Mouse (Mus musculus) testis, postnatal 10 days (tissue): Measurements from ENCODE around the gene Ube2g1.
"Not testable (repeated sequence)": the region's sequence is repeated elsewhere in the genome, so short reads cannot be mapped to it uniquely, and the experiment has no call there.

ENCODE experiments used
- DNase-seq: peaks from one replicate; pipeline ENCODE4 v3.0.0; 2021; ENCODE audit warnings: low spot score

Ube2g1 gene

DNA sequence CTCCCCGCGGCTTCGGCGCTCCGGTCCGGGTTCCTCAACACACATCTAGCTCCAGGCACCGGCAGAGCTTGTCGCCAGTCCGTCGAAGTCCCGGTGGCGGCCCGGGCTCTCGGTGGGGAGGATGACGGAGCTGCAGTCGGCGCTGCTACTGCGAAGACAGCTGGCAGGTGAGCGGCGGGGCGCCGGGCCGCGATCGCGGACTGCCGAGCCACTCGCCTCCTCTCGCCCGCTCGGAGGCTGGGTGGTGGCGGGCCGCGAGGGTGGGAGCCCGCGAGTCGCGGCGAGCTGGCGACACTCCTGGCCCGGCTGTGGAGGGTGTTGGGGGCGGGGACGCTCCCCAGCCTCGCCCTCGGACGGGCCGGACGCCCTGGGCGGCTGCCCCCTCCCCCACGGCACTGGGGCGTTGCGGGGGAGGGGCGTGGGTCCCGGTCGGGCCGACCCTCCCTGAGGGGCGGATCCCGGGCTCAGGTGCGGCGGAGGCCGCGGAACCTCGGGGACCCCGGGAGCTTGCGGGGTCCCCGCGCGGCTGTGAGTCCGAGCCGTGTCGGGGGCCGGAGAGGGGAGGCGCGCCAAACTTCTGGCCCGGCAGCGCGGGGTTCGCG lies 487 bp downstream of the Ube2g1 start:
- DNase-seq = peak; percentile 89

DNA sequence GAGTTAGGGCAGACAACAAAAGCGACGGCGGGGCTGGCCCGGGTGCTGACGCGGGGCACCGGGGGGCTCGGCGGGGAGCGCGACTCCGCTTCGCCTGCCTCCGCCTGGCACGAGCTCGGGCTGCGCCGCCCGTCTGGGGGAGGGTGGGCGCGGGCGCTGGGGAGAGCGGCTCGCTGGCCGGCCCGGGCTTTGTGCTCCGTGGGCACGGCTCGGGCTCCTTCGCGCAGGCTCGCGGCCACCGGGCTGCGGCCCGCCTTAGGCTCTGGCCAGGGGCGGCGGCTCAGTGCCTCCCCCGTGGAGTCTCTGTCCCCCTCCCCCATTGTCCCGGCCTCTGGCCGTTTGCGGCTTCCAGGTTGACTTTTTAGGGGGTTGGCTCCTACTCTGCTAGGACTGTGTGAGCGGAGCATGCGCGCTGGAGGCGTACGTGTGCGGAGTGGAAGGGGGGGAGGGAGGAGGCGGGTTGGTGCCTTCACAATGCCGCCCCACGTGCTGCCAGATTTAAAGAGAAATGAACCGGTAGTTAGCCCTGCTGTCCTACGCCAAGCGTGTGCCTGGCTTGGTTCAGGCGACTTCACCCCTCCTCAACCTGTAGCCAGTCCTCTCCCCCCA lies 1.1 kb downstream of the Ube2g1 start:
- DNase-seq = peak; percentile 90

DNA sequence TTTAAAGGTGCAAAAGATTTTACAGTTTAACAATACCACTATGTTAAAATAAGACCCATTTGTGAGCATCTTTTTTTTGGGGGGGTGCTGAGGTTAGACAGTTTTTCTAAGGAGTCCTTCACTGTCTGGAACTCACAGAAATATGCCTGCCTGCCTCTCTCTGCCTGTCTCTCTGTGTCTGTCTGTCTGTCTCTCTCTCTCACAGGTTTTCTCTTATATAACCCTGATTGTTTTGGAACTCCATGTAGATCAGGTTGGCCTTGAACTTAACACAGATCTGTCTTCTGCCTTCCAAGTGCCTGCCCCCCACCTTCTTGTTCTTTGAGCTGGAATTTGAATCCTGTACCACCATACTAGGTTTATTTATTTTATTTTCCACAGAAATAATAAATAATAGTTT lies 2.2 kb downstream of the Ube2g1 start:
- no peak for DNase-seq

DNA sequence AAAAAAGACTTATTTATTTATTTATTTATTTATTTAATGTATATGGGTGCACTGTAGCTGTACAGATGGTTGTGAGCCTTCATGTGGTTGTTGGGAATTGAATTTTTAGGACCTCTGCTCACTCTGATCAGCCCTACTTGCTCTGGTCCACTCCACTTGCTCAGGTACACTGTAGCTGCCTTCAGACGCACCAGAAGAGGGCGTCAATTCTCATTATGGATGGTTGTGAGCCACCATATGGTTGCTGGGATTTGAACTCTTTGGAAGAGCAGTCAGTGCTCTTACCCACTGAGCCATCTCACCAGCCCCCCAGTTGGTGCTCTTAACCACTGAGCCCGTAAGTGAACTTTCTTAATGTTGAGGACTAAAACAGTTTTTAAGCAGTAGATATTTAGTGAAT lies 7.3 kb downstream of the Ube2g1 start:
- not testable (repeated sequence) for DNase-seq

DNA sequence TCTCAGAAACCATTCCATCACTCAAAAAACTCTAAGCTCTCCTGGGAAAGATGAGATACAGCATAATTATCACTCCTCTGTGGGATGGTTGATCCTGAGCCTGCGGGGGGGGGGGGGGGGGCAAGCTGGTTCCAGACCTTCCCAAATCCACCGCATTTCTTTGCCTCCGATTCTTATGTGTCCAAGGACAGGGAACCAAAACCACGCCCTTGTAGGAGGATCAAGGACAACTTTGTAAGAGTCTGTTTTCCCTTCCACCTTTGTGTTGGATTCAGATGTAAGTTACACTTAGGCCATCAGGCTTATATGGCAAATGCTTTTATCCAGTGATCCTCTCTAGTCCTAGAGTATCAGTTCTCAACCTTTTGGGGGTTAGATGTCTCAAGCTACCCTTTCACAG lies 8.8 kb downstream of the Ube2g1 start:
- no peak for DNase-seq

DNA sequence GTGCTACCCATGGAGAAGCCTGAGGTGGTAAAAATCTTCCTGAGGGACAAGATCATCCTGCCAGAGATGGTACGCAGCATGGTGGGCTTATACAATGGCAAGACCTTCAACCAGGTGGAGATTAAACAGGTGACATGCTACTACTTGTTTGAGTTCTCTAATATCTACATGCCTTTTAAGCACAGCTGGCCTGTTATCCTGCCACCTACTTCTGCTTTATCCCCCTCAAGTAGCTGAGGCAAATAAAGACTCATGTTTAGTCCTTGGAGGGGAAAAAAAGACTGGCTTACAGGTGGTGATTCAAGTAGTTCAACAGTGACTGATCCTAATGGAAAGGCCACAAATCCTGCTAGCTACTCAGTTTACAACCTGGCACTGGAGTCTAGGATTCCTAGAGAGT lies 11.4 kb downstream of the Ube2g1 start:
- DNase-seq = no peak

DNA sequence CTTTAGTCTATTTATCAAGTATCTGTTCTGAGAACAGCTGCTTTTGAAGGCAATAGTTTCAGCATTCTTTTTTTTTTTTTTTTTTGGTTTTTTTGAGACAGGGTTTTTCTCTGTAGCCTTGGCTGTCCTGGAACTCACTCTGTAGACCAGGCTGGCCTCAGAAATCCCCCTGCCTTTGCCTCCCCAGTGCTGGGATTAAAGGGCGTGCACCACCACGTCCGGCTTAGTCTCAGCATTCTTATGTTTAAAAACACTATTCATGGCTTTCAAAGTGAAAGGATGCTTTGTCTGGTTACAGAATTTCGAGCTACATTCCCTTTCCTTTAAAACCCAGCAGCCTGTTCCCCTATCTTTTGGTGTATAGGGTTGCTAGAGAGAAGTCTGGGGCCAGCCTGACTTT lies 35.6 kb downstream of the Ube2g1 start:
- no peak for DNase-seq

DNA sequence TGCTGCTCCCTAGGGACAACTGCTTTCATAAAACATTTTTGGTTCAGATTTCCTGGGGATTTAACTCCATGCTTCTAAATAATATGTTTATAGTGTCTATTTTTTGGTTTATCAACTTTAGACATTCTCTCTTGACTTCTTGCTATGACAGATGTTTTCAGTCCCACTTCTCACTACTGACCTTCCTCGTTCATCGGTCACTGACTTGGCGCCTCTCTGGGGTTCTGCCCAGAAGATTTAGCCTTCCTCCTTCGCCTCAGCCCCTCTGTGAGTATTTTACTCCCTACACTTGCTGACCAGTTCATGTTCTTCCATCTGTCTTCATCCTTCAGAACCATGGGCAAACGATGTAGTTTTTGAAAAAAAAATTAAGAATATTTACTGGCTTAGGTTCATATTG lies 38.3 kb downstream of the Ube2g1 start:
- no peak for DNase-seq

DNA sequence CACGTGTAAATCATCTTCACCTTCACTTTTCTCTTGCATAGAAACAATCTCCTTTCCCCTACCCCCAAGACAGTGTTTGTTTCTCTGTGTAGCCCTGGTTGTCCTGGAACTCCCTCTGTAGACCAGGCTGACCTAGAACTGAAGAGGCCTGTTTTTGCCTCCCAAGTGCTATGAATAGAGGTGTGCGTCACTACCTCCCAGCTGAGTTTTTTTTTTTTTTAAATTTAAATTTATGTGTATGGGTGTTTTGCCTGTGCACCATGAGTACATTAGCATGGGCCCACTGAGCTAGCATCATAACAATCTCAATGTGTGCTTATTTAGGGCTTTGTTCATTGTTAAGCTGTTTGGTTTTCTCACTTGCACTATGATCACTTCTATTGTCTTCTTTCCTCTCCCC lies 43.3 kb downstream of the Ube2g1 start:
- no peak for DNase-seq

DNA sequence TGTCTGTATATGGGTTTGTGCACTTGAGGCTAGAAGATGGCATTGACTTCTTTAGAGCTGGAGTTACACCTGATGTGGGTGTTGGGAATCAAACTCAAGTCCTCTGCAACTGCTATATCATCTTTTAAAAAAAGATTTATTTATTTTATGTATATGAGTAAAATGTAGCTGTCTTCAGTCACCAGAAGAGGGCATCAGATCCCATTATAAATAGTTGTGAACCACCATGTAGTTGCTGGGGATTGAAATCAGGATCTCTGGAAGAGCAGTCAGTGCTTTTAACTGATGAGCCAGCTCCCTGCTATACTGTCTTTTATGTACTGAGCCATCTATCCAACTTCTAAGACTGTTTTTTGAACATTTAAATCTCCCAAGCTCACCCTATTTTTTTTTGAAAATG lies 52.8 kb downstream of the Ube2g1 start:
- no peak for DNase-seq

DNA sequence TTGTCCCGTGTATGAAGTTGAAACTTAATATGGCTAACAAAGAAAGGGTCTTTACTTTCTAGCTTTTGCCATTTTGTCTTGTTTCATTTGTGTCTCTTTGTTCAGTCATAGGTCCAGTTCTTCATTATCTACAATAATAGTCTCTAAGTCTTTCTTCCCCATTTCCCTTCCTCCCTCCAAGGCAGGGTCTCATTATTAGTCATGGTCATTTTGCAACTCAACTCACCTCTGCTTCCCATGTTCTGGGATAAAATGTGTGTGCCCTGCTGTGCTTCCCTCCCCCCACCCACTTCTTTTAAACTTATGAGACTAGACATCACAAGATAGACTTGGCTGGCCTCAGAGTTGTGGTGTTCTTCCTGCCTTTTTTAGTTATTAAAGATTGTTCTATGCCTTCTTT lies 53.3 kb downstream of the Ube2g1 start:
- DNase-seq = no peak

DNA sequence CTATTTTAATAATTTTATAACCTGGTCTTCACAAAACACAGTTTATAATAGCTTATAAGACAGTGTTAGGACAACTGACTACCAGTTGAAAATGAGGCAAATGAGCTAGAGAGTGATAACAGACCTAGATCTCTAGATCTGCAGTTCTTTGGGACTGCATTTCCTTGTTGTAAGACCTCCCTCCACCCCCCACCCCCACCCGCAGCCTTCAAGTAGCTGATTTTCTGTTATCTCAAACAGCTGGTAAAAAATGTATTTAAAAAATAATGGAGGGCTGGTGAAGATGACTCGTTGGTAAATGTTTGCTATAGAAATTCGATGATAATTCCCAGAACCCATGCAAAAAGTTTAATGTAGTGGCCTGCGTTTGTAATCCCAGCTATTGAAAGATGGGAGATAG lies 57.6 kb downstream of the Ube2g1 start:
- no peak for DNase-seq

DNA sequence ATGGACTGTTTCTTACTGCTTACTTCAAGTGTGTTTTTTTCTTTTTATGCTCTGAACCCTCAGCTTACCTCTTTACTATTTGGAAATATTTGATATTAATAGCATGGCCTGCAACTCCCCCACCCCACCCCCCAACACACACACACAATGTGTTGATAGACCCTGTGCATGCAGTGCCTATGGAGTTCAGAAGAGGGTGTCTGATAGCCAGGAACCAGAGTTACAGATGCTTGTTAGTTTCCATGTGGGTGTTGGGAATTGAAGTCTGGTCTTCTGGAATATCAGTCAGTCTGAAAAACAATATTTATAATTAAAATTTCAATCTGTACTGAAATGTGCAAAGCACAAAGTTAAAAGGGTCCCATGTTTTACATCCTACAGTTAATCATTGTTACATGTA lies 63.6 kb downstream of the Ube2g1 start:
- no peak for DNase-seq

DNA sequence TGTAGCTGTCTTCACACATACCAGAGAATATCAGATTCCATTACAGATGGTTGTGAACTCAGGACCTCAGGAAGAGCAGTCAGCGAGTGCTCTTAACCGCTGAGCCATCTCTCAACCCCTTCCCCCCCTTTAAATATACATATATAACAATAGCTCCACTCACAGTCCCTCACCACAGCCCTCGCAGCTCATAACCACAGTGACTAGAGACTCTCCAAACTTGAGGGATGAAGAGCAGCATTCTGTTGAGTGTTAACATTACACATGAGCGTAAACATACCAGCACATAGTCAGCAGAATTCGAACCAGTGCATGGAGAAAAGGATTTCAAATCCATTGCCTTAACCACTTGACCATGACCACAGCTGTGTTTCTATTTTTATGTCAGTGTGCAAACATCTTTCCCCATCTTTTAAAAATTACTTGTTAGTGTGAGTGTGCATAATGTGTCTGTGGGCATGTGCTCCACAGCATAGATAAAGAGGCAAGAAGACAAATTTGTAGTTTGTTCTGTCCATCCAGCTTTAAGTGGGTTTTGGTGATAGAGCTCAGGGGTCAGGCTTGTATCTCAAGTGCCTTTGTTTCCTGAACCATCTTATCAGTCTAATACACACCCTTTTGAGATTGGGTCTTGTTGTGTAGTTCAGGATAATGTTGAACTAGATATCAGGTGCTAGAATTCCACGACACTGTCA lies 64.4 kb downstream of the Ube2g1 start:
- no peak for DNase-seq

DNA sequence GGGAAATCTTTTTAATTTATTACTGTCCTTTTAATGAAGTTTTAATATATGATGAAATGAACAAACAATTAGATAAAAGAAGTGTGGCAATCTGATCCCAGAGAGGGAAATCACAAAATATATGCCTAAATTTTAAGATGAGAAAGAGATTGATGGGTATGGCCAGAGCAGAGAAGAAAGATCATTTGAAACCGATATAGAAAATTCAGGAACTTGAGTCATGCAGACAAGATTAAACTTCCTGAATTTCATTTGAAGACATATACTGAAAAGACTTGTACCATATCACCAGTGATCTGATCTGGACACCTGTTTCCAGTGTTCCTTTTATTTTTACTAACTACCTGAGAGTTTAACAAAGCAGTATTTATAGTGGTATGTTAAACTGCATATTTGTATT lies 65.4 kb downstream of the Ube2g1 start:
- no peak for DNase-seq

DNA sequence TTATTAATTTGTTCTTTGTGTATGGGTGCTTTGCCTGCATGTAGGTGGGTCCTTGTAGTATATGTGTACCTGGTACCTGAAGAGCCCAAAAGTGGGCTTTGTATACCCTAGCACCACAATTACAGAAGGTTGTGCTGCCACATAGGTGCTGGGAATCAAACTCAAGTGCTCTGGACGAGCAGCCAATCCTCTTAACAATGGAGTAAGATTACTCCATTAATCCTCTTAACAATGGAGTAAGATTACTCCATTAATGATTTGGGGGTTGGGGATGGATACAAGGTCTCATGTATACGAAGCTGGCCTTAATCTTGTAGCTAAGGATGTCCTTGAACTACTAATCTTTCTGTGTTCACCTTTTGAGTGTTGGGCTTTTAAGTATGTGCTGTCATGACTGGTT lies 68.2 kb downstream of the Ube2g1 start:
- no peak for DNase-seq

DNA sequence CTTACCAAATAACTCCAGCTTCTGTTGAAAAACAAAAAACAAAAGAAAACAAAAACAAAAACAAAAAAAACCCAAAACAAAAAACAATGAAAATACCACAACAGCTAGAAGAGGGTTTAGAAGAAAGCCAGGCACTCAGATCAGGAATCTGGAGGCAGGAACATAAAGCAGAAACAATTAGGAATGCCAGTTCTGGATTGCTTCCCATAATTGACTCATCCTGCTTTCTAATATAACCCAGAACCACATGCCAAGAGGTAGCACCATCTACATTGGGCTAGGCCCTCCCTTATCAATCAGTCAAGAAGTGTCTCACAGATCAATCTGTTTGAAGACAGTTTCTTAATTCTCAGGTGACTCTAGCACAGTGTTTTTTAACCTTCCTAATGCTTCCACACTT lies 73.6 kb downstream of the Ube2g1 start:
- no peak for DNase-seq

DNA sequence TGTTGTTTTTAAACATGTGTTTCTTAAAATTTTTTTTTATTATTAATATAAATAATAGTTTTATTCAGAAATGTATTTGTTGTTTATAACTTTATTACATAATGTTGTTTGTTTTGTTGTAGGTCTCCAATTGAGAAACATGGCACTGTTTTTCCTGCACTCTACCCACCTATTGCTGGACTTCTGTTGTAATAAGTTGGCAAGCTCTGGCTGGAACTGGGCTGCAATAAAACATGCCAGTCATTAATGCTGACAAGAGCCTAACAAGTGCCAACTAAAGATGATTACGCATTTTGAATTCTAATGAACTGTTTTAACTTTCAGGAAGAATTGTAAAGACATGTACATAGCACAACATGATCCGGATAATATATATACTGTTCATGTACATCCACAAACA lies 76.3 kb downstream of the Ube2g1 start:
- no peak for DNase-seq

DNA sequence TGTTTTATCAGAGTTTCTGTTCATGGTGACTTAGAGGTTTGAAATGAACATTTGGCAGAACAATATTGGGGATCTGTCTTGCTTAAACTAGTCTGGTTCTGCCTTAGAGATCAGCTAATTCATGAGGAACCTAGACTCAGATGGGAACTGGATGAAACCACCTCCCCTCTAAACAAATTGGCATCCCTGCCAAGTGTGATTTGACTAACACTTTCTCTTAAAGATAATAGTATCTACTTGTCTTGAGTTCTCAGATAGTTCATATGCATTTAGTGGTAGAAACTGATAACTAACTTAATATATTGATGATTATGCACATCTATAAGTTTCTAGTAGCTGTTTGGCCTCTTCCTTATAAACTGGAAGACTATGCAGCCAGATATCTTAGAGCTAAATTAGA lies 79.6 kb downstream of the Ube2g1 start:
- DNase-seq = no peak

DNA sequence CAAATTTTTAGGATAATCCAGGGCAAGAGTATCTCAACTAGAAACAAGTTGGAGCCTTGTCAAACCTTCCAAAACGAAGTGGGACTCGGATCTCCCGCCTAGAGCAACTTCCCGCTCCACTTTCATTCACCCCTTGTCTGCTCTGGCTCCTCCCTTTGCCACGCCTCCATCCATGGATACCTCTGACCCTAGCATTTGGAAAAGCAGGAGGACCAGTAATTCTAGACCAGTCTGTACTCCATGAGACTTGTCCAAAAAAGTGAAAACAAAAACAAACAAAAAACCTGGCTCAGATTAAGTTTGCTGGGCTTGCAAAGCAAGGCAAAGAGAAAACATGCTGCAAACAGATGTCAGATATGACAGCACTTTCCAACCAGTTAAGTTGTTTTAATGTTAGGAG lies 81.2 kb downstream of the Ube2g1 start:
- peak; percentile 49 for DNase-seq

DNA sequence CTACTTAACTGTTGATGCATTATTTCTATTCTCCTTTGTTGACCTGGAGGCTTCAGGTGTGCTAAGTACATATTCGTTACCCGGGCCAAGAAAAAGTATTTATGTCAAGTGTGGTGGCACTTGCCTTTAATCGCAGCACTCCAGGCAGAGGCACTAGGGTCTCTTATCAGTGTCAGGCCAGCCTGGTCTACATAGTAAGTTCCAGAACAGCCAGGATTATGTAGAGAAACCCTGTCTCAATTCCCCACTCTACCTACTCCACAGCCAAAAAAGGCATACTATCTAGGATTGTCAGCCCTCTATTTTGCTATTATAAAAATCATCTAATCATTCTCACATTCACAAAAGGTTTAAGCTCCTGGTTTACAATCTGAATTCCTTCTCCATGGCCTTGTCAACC lies 82.0 kb downstream of the Ube2g1 start:
- no peak for DNase-seq

DNA sequence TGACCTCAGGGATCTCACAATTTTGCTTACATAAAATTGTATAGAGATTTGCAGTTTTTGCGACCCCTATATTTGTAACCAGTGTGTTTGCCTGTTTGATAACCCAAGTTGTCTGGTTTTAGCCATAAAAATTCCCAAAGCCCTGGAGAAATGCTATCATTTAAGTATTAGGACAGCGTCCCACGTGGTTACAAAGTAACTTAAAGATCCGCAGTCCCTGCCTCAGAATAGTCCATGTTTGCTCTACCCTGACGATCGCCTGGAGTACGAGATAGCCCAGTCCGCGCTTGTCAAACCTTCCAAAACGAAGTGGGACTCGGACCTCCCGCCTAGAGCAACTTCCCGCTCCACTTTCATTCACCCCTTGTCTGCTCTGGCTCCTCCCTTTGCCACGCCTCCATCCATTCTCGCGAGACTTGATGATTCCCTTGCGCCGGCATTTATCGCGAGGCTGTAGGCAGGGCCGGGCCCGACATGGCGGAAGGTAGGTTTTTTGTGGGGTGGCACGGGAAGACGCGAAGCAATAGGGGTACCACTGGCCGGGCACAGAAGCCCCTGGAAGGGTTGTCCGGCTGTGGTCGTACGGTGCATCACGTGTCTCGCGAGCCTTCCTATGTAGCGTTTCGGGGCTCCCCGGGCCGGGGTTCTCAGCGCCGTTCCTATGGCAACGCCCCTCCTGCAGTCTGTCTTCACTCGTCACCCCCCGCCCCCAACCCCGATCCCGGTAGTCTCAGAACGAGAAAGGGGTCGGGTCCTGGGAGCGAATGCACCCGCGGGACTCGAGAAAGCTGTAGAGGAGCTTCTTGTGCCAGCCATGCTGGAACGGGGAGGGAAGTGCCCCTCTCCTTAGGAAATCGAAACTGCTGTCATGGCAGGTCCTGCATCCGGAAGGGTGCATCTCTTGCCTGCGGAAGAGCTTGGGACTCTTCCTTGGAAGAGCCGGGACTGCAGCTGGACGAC lies 82.7 kb downstream of the Ube2g1 start, which contains the start of gene Ankfy1:
Gene Ankfy1, plus strand, starts transcription at position 456 of the 960 bp plus-strand sequence.
- DNase-seq = peak; percentile 98

DNA sequence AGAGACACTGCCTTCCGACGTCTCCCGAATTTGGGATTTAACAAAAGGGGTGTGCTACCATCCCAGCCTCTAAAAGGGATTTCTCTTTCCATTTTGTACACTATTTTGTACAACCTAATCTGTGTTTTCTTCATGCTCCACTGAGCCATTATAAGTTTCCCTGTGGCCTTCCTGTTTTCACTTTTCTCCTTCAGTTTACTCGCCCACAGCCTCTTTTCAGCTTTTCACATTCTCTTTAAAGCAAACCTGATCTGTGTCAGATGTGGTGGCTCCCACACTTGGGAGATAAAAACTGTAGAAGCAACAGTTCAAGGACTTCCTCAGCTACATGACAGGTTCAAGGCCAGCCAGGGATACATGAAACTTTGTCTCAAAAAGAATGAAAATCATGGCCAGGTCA lies 85.3 kb downstream of the Ube2g1 start:
- DNase-seq = no peak
